Mouse (Mus musculus): ENCODE data around the gene Usp22. TPM values are rescaled to one million over a fixed set of nuclear protein-coding genes. Genes with fewer than 3 reads are reported as not detected.
A peak's percentile ranks its signal among the peaks of the same experiment; 100 is the strongest.
"Not testable (repeated sequence)": the region's sequence is repeated elsewhere in the genome, so short reads cannot be mapped to it uniquely, and the experiment has no call there.

Gene Usp22
- total and polyA plus RNA-seq, 2 experiments from 2014 or later, result 278 to 526 TPM

GRCm38 (mm10) chr11:61202186-61202585 lies 27.3 kb upstream of the Usp22 start:
- no peak for TF ChIP-seq CTCF (IDR thresholded peaks at IDR 0.05; ENCODE audit: low read depth)
- H3K9ac ChIP-seq (replicated peaks; ENCODE audit: low read length), result no peak overlapping the region
- ATAC-seq (no peak), DNase-seq (ENCODE audit: low spot score) (no peak)
- 38% methylated on average over 6 of the region's 6 CpGs for WGBS
- H3K4me1 ChIP-seq (ENCODE audit: insufficient read depth, low read length), result no peaks in the 10 kb centered on the region
- H3K36me3 ChIP-seq (ENCODE audit: insufficient read depth, low read length), result no peaks in the 10 kb centered on the region
- H3K27me3 ChIP-seq (ENCODE audit: insufficient read depth, low read length), result no peaks in the 10 kb centered on the region
- no peak overlapping the region for H3K4me3 ChIP-seq (ENCODE audit: low read length)
- no peak overlapping the region for H3K4me2 ChIP-seq (ENCODE audit: low read depth, low read length)
- H3K27ac ChIP-seq, result no peak overlapping the region
- no peaks in the 10 kb centered on the region for H3K9me3 ChIP-seq (ENCODE audit: low read length)

- Histone ChIP-seq H3K9ac (replicated peaks; ENCODE audit: low read length) (no peak overlapping the region), H3K36me3 (ENCODE audit: insufficient read depth, low read length) (no peaks in the 10 kb centered on the region), H3K9me3 (ENCODE audit: low read length) (no peaks in the 10 kb centered on the region), H3K4me1 (ENCODE audit: insufficient read depth, low read length) (no peaks in the 10 kb centered on the region), H3K4me3 (ENCODE audit: low read length) (no peak overlapping the region), H3K27ac (no peak overlapping the region), H3K27me3 (ENCODE audit: insufficient read depth, low read length) (no peaks in the 10 kb centered on the region), H3K4me2 (ENCODE audit: low read depth, low read length) (no peak overlapping the region)
- WGBS, result 73% methylated on average over 4 of the region's 4 CpGs
- TF ChIP-seq CTCF (IDR thresholded peaks at IDR 0.05; ENCODE audit: low read depth), result no peak
- no peak for ATAC-seq
- no peak for DNase-seq (ENCODE audit: low spot score)
These were observed 24.9 kb upstream of the Usp22 start for GRCm38 (mm10) chr11:61199620-61200362.

GRCm38 (mm10) chr11:61197935-61198334 lies 23.1 kb upstream of the Usp22 start:
- DNase-seq (ENCODE audit: low spot score) (no peak), ATAC-seq (no peak)
- no peak overlapping the region for H3K4me2 ChIP-seq (ENCODE audit: low read depth, low read length)
- H3K27me3 ChIP-seq (ENCODE audit: insufficient read depth, low read length), result no peaks in the 10 kb centered on the region
- no peak overlapping the region for H3K27ac ChIP-seq
- TF ChIP-seq CTCF (IDR thresholded peaks at IDR 0.05; ENCODE audit: low read depth), result no peak
- no peaks in the 10 kb centered on the region for H3K36me3 ChIP-seq (ENCODE audit: insufficient read depth, low read length)
- H3K4me1 ChIP-seq (ENCODE audit: insufficient read depth, low read length), result no peaks in the 10 kb centered on the region
- no peak overlapping the region for H3K9ac ChIP-seq (replicated peaks; ENCODE audit: low read length)
- H3K9me3 ChIP-seq (ENCODE audit: low read length), result no peaks in the 10 kb centered on the region
- no peak overlapping the region for H3K4me3 ChIP-seq (ENCODE audit: low read length)

GRCm38 (mm10) chr11:61196616-61197353 lies 21.9 kb upstream of the Usp22 start:
- no peaks in the 10 kb centered on the region for H3K4me1 ChIP-seq (ENCODE audit: insufficient read depth, low read length)
- H3K9ac ChIP-seq (replicated peaks; ENCODE audit: low read length), result no peak overlapping the region
- no peak for TF ChIP-seq CTCF (IDR thresholded peaks at IDR 0.05; ENCODE audit: low read depth)
- no peaks in the 10 kb centered on the region for H3K36me3 ChIP-seq (ENCODE audit: insufficient read depth, low read length)
- WGBS, result 80% methylated on average over 14 of the region's 14 CpGs
- H3K9me3 ChIP-seq (ENCODE audit: low read length), result no peaks in the 10 kb centered on the region
- H3K27me3 ChIP-seq (ENCODE audit: insufficient read depth, low read length), result no peaks in the 10 kb centered on the region
- ATAC-seq, result no peak
- H3K4me2 ChIP-seq (ENCODE audit: low read depth, low read length), result no peak overlapping the region
- H3K27ac ChIP-seq, result no peak overlapping the region
- no peak for DNase-seq (ENCODE audit: low spot score)
- no peak overlapping the region for H3K4me3 ChIP-seq (ENCODE audit: low read length)

GRCm38 (mm10) chr11:61193392-61193791 lies 18.5 kb upstream of the Usp22 start:
- peak; percentile 91 for DNase-seq (ENCODE audit: low spot score)
- no peaks in the 10 kb centered on the region for H3K4me1 ChIP-seq (ENCODE audit: insufficient read depth, low read length)
- no peaks in the 10 kb centered on the region for H3K27me3 ChIP-seq (ENCODE audit: insufficient read depth, low read length)
- 12% methylated on average over 9 of the region's 9 CpGs for WGBS
- no peak overlapping the region for H3K4me3 ChIP-seq (ENCODE audit: low read length)
- no peak overlapping the region for H3K4me2 ChIP-seq (ENCODE audit: low read depth, low read length)
- TF ChIP-seq CTCF (IDR thresholded peaks at IDR 0.05; ENCODE audit: low read depth), result peak; percentile 97
- no peaks in the 10 kb centered on the region for H3K36me3 ChIP-seq (ENCODE audit: insufficient read depth, low read length)
- H3K9ac ChIP-seq (replicated peaks; ENCODE audit: low read length), result no peak overlapping the region
- no peaks in the 10 kb centered on the region for H3K9me3 ChIP-seq (ENCODE audit: low read length)
- ATAC-seq, result peak; percentile 78
- H3K27ac ChIP-seq, result no peak overlapping the region

GRCm38 (mm10) chr11:61192779-61193178 lies 17.9 kb upstream of the Usp22 start:
- WGBS, result 100% methylated on average over 2 of the region's 2 CpGs
- Histone ChIP-seq H3K4me3 (ENCODE audit: low read length) (no peak overlapping the region), H3K27ac (no peak overlapping the region), H3K27me3 (ENCODE audit: insufficient read depth, low read length) (no peaks in the 10 kb centered on the region), H3K9ac (replicated peaks; ENCODE audit: low read length) (no peak overlapping the region), H3K4me2 (ENCODE audit: low read depth, low read length) (no peak overlapping the region), H3K36me3 (ENCODE audit: insufficient read depth, low read length) (no peaks in the 10 kb centered on the region), H3K4me1 (ENCODE audit: insufficient read depth, low read length) (no peaks in the 10 kb centered on the region), H3K9me3 (ENCODE audit: low read length) (no peaks in the 10 kb centered on the region)
- ATAC-seq, result no peak
- no peak for DNase-seq (ENCODE audit: low spot score)
- TF ChIP-seq CTCF (IDR thresholded peaks at IDR 0.05; ENCODE audit: low read depth), result no peak

- not testable (repeated sequence) for H3K36me3 ChIP-seq (ENCODE audit: insufficient read depth, low read length); ATAC-seq; H3K4me3 ChIP-seq (ENCODE audit: low read length); H3K9me3 ChIP-seq (ENCODE audit: low read length); DNase-seq (ENCODE audit: low spot score); H3K27ac ChIP-seq; H3K27me3 ChIP-seq (ENCODE audit: insufficient read depth, low read length); H3K4me2 ChIP-seq (ENCODE audit: low read depth, low read length); H3K4me1 ChIP-seq (ENCODE audit: insufficient read depth, low read length); H3K9ac ChIP-seq (replicated peaks; ENCODE audit: low read length)
- 87% methylated on average over 7 of the region's 10 CpGs for WGBS
These were observed 17.3 kb upstream of the Usp22 start for GRCm38 (mm10) chr11:61192123-61192522.

Measured in hindbrain, postnatal 0 days (tissue).